Mouse (Mus musculus): ENCODE data around the gene Spdye4a. TPM values are rescaled to one million over a fixed set of nuclear protein-coding genes. Genes with fewer than 3 reads are reported as not detected.
A peak's percentile ranks its signal among the peaks of the same experiment; 100 is the strongest.

Spdye4a gene
- polyA plus RNA-seq, 1 experiment from 2014 or later, result not detected

GRCm38 (mm10) chr5:143268985-143269362 is 42.3 kb upstream of the Spdye4a start:
- no peaks in the 10 kb centered on the region for H3K27me3 ChIP-seq (ENCODE audit: control insufficient read depth, insufficient read depth, low read length)
- no peaks in the 10 kb centered on the region for H3K9me3 ChIP-seq (ENCODE audit: control insufficient read depth, low read length)
- peak overlapping the region; percentile 88 for H3K4me2 ChIP-seq (ENCODE audit: low read length)
- no peak for ATAC-seq (ENCODE audit: insufficient number of reproducible peaks, insufficient read depth, low FRiP score, low read depth)
- H3K36me3 ChIP-seq (ENCODE audit: control insufficient read depth, insufficient read depth, low read length), result peaks cover 8% of the 10 kb centered on the region
- H3K9ac ChIP-seq (ENCODE audit: low read length), result peak overlapping the region; percentile 94
- H3K27ac ChIP-seq (replicated peaks in 1 of 2; ENCODE audit: control insufficient read depth in 1 of 2, insufficient read depth in 1 of 2, low read depth in 2 of 2, low read length in 2 of 2), result 0 out of 4 replicates have a peak overlapping the region, but pooled peaks of 1 of the 2 experiments have one; percentile 9
- H3K4me1 ChIP-seq (ENCODE audit: control insufficient read depth in 2 of 2, insufficient read depth in 2 of 2, low read length in 2 of 2), result peaks cover 17 to 25% of the 10 kb centered on the region in 2 experiments
- WGBS, result 25% methylated on average over 8 of the region's 8 CpGs
- peak overlapping the region; percentile 92 to 97 for H3K4me3 ChIP-seq (ENCODE audit: control insufficient read depth in 1 of 2, insufficient read depth in 1 of 2, low read depth in 1 of 2, low read length in 2 of 2)

GRCm38 (mm10) chr5:143266794-143267193 is 40.1 kb upstream of the Spdye4a start:
- H3K9ac ChIP-seq (ENCODE audit: low read length), result no peak overlapping the region
- no peak overlapping the region for H3K27ac ChIP-seq (replicated peaks in 1 of 2; ENCODE audit: control insufficient read depth in 1 of 2, insufficient read depth in 1 of 2, low read depth in 2 of 2, low read length in 2 of 2)
- no peaks in the 10 kb centered on the region for H3K9me3 ChIP-seq (ENCODE audit: control insufficient read depth, low read length)
- no peaks in the 10 kb centered on the region for H3K27me3 ChIP-seq (ENCODE audit: control insufficient read depth, insufficient read depth, low read length)
- no peak overlapping the region for H3K4me2 ChIP-seq (ENCODE audit: low read length)
- 84% methylated on average over 6 of the region's 6 CpGs for whole genome bisulfite sequencing
- H3K4me3 ChIP-seq (ENCODE audit: control insufficient read depth in 1 of 2, insufficient read depth in 1 of 2, low read depth in 1 of 2, low read length in 2 of 2), result no peak overlapping the region
- H3K4me1 ChIP-seq (ENCODE audit: control insufficient read depth in 2 of 2, insufficient read depth in 2 of 2, low read length in 2 of 2), result peaks cover 17 to 25% of the 10 kb centered on the region in 2 experiments
- no peak for ATAC-seq (ENCODE audit: insufficient number of reproducible peaks, insufficient read depth, low FRiP score, low read depth)
- peaks cover 30% of the 10 kb centered on the region for H3K36me3 ChIP-seq (ENCODE audit: control insufficient read depth, insufficient read depth, low read length)

- ATAC-seq (ENCODE audit: insufficient number of reproducible peaks, insufficient read depth, low FRiP score, low read depth), result no peak
- Histone ChIP-seq H3K4me3 (ENCODE audit: control insufficient read depth in 1 of 2, insufficient read depth in 1 of 2, low read depth in 1 of 2, low read length in 2 of 2) (no peak overlapping the region), H3K4me1 (ENCODE audit: control insufficient read depth in 2 of 2, insufficient read depth in 2 of 2, low read length in 2 of 2) (peaks cover 14 to 21% of the 10 kb centered on the region in 2 experiments), H3K27me3 (ENCODE audit: control insufficient read depth, insufficient read depth, low read length) (no peaks in the 10 kb centered on the region), H3K9me3 (ENCODE audit: control insufficient read depth, low read length) (no peaks in the 10 kb centered on the region), H3K36me3 (ENCODE audit: control insufficient read depth, insufficient read depth, low read length) (peaks cover 40% of the 10 kb centered on the region), H3K9ac (ENCODE audit: low read length) (no peak overlapping the region), H3K27ac (replicated peaks in 1 of 2; ENCODE audit: control insufficient read depth in 1 of 2, insufficient read depth in 1 of 2, low read depth in 2 of 2, low read length in 2 of 2) (no peak overlapping the region), H3K4me2 (ENCODE audit: low read length) (no peak overlapping the region)
- 55% methylated on average over 1 of the region's 1 CpGs for WGBS
Measured at GRCm38 (mm10) chr5:143265409-143265808, 38.7 kb upstream of the Spdye4a start.

GRCm38 (mm10) chr5:143264689-143265088 is 38.0 kb upstream of the Spdye4a start:
- Histone ChIP-seq H3K27ac (replicated peaks in 1 of 2; ENCODE audit: control insufficient read depth in 1 of 2, insufficient read depth in 1 of 2, low read depth in 2 of 2, low read length in 2 of 2) (no peak overlapping the region), H3K36me3 (ENCODE audit: control insufficient read depth, insufficient read depth, low read length) (peaks cover 45% of the 10 kb centered on the region), H3K4me1 (ENCODE audit: control insufficient read depth in 2 of 2, insufficient read depth in 2 of 2, low read length in 2 of 2) (peaks cover 11 to 18% of the 10 kb centered on the region in 2 experiments; a peak in 3 of 4 replicates), H3K9me3 (ENCODE audit: control insufficient read depth, low read length) (no peaks in the 10 kb centered on the region), H3K27me3 (ENCODE audit: control insufficient read depth, insufficient read depth, low read length) (no peaks in the 10 kb centered on the region), H3K9ac (ENCODE audit: low read length) (no peak overlapping the region), H3K4me2 (ENCODE audit: low read length) (no peak overlapping the region), H3K4me3 (ENCODE audit: control insufficient read depth in 1 of 2, insufficient read depth in 1 of 2, low read depth in 1 of 2, low read length in 2 of 2) (no peak overlapping the region)
- ATAC-seq (ENCODE audit: insufficient number of reproducible peaks, insufficient read depth, low FRiP score, low read depth), result no peak
- 77% methylated on average over 10 of the region's 10 CpGs for WGBS

- Histone ChIP-seq H3K4me1 (ENCODE audit: control insufficient read depth in 2 of 2, insufficient read depth in 2 of 2, low read length in 2 of 2) (peaks cover 5 to 10% of the 10 kb centered on the region in 2 experiments; a peak in 2 of 4 replicates), H3K36me3 (ENCODE audit: control insufficient read depth, insufficient read depth, low read length) (peaks cover 51% of the 10 kb centered on the region), H3K27ac (replicated peaks in 1 of 2; ENCODE audit: control insufficient read depth in 1 of 2, insufficient read depth in 1 of 2, low read depth in 2 of 2, low read length in 2 of 2) (no peak overlapping the region), H3K4me2 (ENCODE audit: low read length) (no peak overlapping the region), H3K4me3 (ENCODE audit: control insufficient read depth in 1 of 2, insufficient read depth in 1 of 2, low read depth in 1 of 2, low read length in 2 of 2) (no peak overlapping the region), H3K9ac (ENCODE audit: low read length) (no peak overlapping the region), H3K9me3 (ENCODE audit: control insufficient read depth, low read length) (no peaks in the 10 kb centered on the region), H3K27me3 (ENCODE audit: control insufficient read depth, insufficient read depth, low read length) (peaks cover 17% of the 10 kb centered on the region)
- no peak for ATAC-seq (ENCODE audit: insufficient number of reproducible peaks, insufficient read depth, low FRiP score, low read depth)
- WGBS, result 88% methylated on average over 8 of the region's 8 CpGs
Measured at GRCm38 (mm10) chr5:143261636-143262035, 34.9 kb upstream of the Spdye4a start.

DNA sequence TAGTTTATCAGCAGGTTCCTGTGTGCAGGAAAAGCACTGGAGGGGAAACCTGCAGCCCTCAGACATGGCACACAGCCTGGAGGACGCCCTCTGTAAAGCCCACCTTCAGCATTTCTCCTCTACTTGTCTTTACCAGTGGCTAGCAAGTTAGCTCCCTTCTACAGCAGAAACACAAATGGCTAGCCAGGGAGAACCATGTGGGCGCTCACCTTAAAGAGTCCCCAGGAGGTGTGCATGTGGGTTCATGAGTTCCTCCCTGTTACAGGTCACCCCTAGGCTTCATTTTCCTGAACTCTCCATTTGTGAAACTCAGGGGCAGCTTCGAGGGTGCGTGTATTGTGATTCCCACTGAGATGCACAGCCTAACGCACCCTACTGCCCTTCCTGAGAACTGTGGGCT is 29.1 kb upstream of the Spdye4a start:
- Histone ChIP-seq H3K9me3 (ENCODE audit: control insufficient read depth, low read length) (no peaks in the 10 kb centered on the region), H3K27ac (replicated peaks in 1 of 2; ENCODE audit: control insufficient read depth in 1 of 2, insufficient read depth in 1 of 2, low read depth in 2 of 2, low read length in 2 of 2) (no peak overlapping the region), H3K27me3 (ENCODE audit: control insufficient read depth, insufficient read depth, low read length) (peaks cover 75% of the 10 kb centered on the region), H3K9ac (ENCODE audit: low read length) (no peak overlapping the region), H3K4me2 (ENCODE audit: low read length) (no peak overlapping the region), H3K4me1 (ENCODE audit: control insufficient read depth in 2 of 2, insufficient read depth in 2 of 2, low read length in 2 of 2) (peaks cover 2 to 21% of the 10 kb centered on the region in 2 experiments; a peak in 3 of 4 replicates), H3K4me3 (ENCODE audit: control insufficient read depth in 1 of 2, insufficient read depth in 1 of 2, low read depth in 1 of 2, low read length in 2 of 2) (no peak overlapping the region), H3K36me3 (ENCODE audit: control insufficient read depth, insufficient read depth, low read length) (peaks cover 28% of the 10 kb centered on the region)
- ATAC-seq (ENCODE audit: insufficient number of reproducible peaks, insufficient read depth, low FRiP score, low read depth), result no peak
- WGBS, result 89% methylated on average over 5 of the region's 5 CpGs

DNA sequence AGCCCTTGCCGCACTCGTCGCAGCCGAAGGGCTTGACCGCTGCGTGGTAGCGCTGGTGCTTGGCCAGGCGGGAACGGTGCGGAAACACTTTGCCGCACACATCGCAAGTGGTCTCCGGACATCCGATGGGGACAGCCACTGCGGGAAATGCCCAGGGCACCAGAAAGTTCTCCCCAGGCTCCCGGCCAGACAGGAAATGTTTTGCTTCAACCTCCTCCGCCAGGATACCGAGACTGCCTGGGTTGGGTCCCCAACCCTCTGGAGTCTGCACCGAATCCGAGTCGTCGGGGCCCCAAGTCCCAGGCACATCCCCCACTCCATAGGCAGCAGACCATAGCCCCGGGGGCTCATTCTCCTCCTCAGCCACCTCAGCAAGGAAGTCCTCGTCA is 28.4 kb upstream of the Spdye4a start:
- 0 out of 2 replicates have a peak overlapping the region, but pooled peaks have one; percentile 80 for H3K4me2 ChIP-seq (ENCODE audit: low read length)
- H3K9ac ChIP-seq (ENCODE audit: low read length), result no peak overlapping the region
- peaks cover 22% of the 10 kb centered on the region for H3K36me3 ChIP-seq (ENCODE audit: control insufficient read depth, insufficient read depth, low read length)
- H3K27me3 ChIP-seq (ENCODE audit: control insufficient read depth, insufficient read depth, low read length), result peaks cover 77% of the 10 kb centered on the region
- no peak overlapping the region for H3K27ac ChIP-seq (replicated peaks in 1 of 2; ENCODE audit: control insufficient read depth in 1 of 2, insufficient read depth in 1 of 2, low read depth in 2 of 2, low read length in 2 of 2)
- ATAC-seq (ENCODE audit: insufficient number of reproducible peaks, insufficient read depth, low FRiP score, low read depth), result no peak
- H3K4me1 ChIP-seq (ENCODE audit: control insufficient read depth in 2 of 2, insufficient read depth in 2 of 2, low read length in 2 of 2), result peaks cover 2 to 21% of the 10 kb centered on the region in 2 experiments; a peak in 3 of 4 replicates
- H3K9me3 ChIP-seq (ENCODE audit: control insufficient read depth, low read length), result no peaks in the 10 kb centered on the region
- WGBS, result 27% methylated on average over 24 of the region's 24 CpGs
- peak overlapping the region in 1 of 2 experiments; percentile 46; a peak in 1 of 4 replicates for H3K4me3 ChIP-seq (ENCODE audit: control insufficient read depth in 1 of 2, insufficient read depth in 1 of 2, low read depth in 1 of 2, low read length in 2 of 2)
